Mouse (Mus musculus): Measurements from ENCODE around the gene Zbtb40. TPM values are rescaled to one million over a fixed set of nuclear protein-coding genes. Genes with fewer than 3 reads are reported as not detected.

Zbtb40 gene
- polyA plus RNA-seq, 1 experiment from 2014 or later, result 3.1 TPM

- H3K27me3 ChIP-seq (ENCODE audit: control insufficient read depth, insufficient read depth, low read length), result peaks cover 69% of the 10 kb centered on the region
- H3K4me1 ChIP-seq (ENCODE audit: control insufficient read depth, insufficient read depth, low read length), result no peaks in the 10 kb centered on the region
- H3K27ac ChIP-seq (ENCODE audit: low read length), result no peak overlapping the region
- no peak overlapping the region for H3K9ac ChIP-seq (ENCODE audit: low read length)
- H3K9me3 ChIP-seq (replicated peaks; ENCODE audit: control insufficient read depth, low read length), result no peaks in the 10 kb centered on the region
- WGBS, result 7% methylated on average over 6 of the region's 6 CpGs
- H3K4me3 ChIP-seq (ENCODE audit: low read length), result no peak overlapping the region
- ATAC-seq (replicated peaks; ENCODE audit: extremely low read depth, insufficient read depth, low FRiP score), result no peak
- no peaks in the 10 kb centered on the region for H3K36me3 ChIP-seq (ENCODE audit: control insufficient read depth, insufficient read depth)
- H3K4me2 ChIP-seq (ENCODE audit: low read depth, low read length), result no peak overlapping the region
Observed at GRCm38 (mm10) chr4:136970939-136971338, 77.7 kb downstream of the Zbtb40 start.

- Histone ChIP-seq H3K4me3 (ENCODE audit: low read length) (no peak overlapping the region), H3K4me2 (ENCODE audit: low read depth, low read length) (no peak overlapping the region), H3K36me3 (ENCODE audit: control insufficient read depth, insufficient read depth) (no peaks in the 10 kb centered on the region), H3K27ac (ENCODE audit: low read length) (no peak overlapping the region), H3K9me3 (replicated peaks; ENCODE audit: control insufficient read depth, low read length) (no peaks in the 10 kb centered on the region), H3K27me3 (ENCODE audit: control insufficient read depth, insufficient read depth, low read length) (peaks cover 81% of the 10 kb centered on the region), H3K9ac (ENCODE audit: low read length) (no peak overlapping the region), H3K4me1 (ENCODE audit: control insufficient read depth, insufficient read depth, low read length) (peaks cover under 1% of the 10 kb centered on the region; the same call in 1 of the 2 replicates)
- ATAC-seq (replicated peaks; ENCODE audit: extremely low read depth, insufficient read depth, low FRiP score), result no peak
- WGBS, result 26% methylated on average over 14 of the region's 16 CpGs
Observed at GRCm38 (mm10) chr4:136969503-136970276, 78.9 kb downstream of the Zbtb40 start.

DNA sequence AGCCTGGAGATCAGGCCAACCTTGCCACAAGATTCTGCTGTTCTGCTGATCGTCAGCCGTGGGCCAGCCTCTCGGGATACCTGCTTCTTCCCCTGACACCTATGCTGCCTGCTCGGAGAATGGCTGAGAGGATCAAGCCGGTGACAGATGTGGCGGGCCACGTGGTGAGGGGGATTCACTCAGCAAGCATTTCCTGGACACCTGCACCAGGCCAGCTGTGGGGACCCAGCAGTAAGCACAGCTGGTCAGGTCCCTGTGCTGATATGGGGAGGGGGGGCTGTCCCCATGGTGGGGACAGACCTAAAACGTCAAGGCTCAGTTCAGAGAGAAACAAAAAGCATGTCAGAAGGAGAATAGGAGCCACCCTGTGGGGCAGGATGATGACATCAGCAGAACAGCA is 79.5 kb downstream of the Zbtb40 start:
- 44% methylated on average over 8 of the region's 8 CpGs for WGBS
- Histone ChIP-seq H3K4me1 (ENCODE audit: control insufficient read depth, insufficient read depth, low read length) (peaks cover 2% of the 10 kb centered on the region; the same call in 1 of the 2 replicates), H3K27ac (ENCODE audit: low read length) (no peak overlapping the region), H3K4me3 (ENCODE audit: low read length) (no peak overlapping the region), H3K4me2 (ENCODE audit: low read depth, low read length) (no peak overlapping the region), H3K9ac (ENCODE audit: low read length) (no peak overlapping the region), H3K9me3 (replicated peaks; ENCODE audit: control insufficient read depth, low read length) (no peaks in the 10 kb centered on the region), H3K27me3 (ENCODE audit: control insufficient read depth, insufficient read depth, low read length) (peaks cover 85% of the 10 kb centered on the region), H3K36me3 (ENCODE audit: control insufficient read depth, insufficient read depth) (no peaks in the 10 kb centered on the region)
- ATAC-seq (replicated peaks; ENCODE audit: extremely low read depth, insufficient read depth, low FRiP score), result no peak

DNA sequence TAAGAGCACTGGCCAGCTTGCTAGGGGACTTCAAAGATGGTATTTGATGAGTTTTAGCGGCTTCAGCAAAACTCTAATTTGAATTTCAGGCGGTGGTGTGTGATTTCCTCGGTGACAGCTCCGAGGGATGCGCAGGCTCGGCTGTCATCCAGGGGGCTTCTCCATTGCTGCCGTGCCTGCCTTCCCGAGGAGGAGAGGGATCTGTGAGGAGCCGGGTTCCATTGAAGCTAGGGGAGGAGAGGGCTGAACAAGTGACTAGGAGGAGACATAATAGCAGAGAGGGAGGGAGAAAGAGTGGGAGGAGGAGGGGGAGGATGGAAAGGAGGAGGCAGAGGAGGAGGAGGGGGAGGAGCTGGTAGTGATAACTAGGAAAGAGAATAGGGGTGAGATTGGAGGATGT is 81.1 kb downstream of the Zbtb40 start:
- WGBS, result 23% methylated on average over 9 of the region's 9 CpGs
- no peak overlapping the region for H3K4me3 ChIP-seq (ENCODE audit: low read length)
- H3K27me3 ChIP-seq (ENCODE audit: control insufficient read depth, insufficient read depth, low read length), result peaks cover 90% of the 10 kb centered on the region
- ATAC-seq (replicated peaks; ENCODE audit: extremely low read depth, insufficient read depth, low FRiP score), result no peak
- H3K27ac ChIP-seq (ENCODE audit: low read length), result no peak overlapping the region
- no peaks in the 10 kb centered on the region for H3K9me3 ChIP-seq (replicated peaks; ENCODE audit: control insufficient read depth, low read length)
- no peak overlapping the region for H3K4me2 ChIP-seq (ENCODE audit: low read depth, low read length)
- peaks cover 2% of the 10 kb centered on the region; the same call in 1 of the 2 replicates for H3K4me1 ChIP-seq (ENCODE audit: control insufficient read depth, insufficient read depth, low read length)
- no peak overlapping the region for H3K9ac ChIP-seq (ENCODE audit: low read length)
- no peaks in the 10 kb centered on the region for H3K36me3 ChIP-seq (ENCODE audit: control insufficient read depth, insufficient read depth)

DNA sequence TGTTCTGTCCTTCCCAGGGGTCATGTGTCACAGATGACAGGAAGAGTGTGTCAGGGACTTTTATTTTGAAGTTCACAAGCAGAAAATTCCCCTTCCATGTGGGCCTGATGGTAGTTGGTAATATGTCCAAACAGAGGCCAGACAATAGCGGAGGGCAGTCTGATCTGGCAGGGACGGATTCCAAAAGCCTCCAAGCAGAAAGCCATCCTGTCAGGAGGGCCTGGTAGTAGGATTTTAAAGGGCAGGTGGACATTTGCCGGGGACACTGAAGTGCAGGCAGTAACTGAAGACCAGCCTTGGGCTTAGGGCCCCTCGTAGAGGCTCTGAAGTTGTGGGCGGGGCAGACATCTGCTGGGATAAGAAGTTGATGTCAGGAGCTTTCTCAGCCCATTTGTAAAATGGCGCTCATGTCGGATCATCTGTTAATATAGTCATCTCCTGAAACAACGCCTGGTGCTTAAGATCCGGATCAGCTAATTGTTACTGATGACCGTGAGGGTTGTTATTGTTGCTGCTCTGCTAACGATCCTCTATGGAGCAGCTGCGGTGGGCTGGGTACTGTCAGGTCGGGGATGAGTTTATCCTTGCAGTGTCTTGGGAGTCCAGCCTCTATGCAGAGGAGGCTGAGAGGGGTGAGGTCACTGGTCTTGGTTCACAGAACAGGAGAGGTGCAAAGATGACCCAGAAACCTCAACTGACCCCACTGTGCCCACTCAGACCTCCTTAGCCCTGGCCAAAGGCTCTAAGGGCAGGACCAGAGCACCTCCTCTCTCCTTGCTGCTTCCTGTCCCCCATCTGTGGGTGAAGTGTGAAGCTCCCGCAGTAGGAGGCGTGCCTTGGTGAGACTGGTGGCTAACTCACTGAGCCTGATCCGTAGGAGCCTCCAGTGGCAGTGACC is 81.9 kb downstream of the Zbtb40 start:
- WGBS, result 37% methylated on average over 16 of the region's 16 CpGs
- Histone ChIP-seq H3K36me3 (ENCODE audit: control insufficient read depth, insufficient read depth) (no peaks in the 10 kb centered on the region), H3K9me3 (replicated peaks; ENCODE audit: control insufficient read depth, low read length) (no peaks in the 10 kb centered on the region), H3K4me2 (ENCODE audit: low read depth, low read length) (no peak overlapping the region), H3K9ac (ENCODE audit: low read length) (no peak overlapping the region), H3K4me1 (ENCODE audit: control insufficient read depth, insufficient read depth, low read length) (peaks cover 2% of the 10 kb centered on the region; the same call in 1 of the 2 replicates), H3K27ac (ENCODE audit: low read length) (no peak overlapping the region), H3K27me3 (ENCODE audit: control insufficient read depth, insufficient read depth, low read length) (peaks cover 92% of the 10 kb centered on the region), H3K4me3 (ENCODE audit: low read length) (no peak overlapping the region)
- no peak for ATAC-seq (replicated peaks; ENCODE audit: extremely low read depth, insufficient read depth, low FRiP score)

DNA sequence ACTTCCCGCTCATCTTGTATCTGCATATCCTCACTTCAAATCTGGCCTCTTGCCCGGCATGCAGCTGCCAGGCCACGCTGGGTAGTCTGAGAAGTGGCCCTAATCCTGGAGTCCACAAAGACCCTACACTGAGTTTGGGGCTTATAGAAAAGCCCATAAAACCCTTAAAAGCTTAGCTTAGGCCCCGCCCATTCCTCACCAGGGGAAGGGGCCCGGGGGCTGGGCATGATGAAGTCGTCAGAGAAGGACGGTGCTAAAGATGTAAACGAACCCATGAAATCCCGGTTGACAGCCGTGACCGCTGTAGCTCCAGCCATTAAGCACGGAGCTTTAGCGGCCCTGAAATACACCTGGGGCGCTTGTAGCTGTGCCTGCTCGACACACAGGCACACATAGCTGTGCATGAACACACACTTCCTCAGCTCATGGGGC is 83.6 kb downstream of the Zbtb40 start:
- peaks cover 83% of the 10 kb centered on the region for H3K27me3 ChIP-seq (ENCODE audit: control insufficient read depth, insufficient read depth, low read length)
- ATAC-seq (replicated peaks; ENCODE audit: extremely low read depth, insufficient read depth, low FRiP score), result no peak

GRCm38 (mm10) chr4:136962447-136962846 is 86.2 kb downstream of the Zbtb40 start:
- WGBS, result 60% methylated on average over 4 of the region's 4 CpGs
- H3K27me3 ChIP-seq (ENCODE audit: control insufficient read depth, insufficient read depth, low read length), result peaks cover 79% of the 10 kb centered on the region
- no peak overlapping the region for H3K9ac ChIP-seq (ENCODE audit: low read length)
- ATAC-seq (replicated peaks; ENCODE audit: extremely low read depth, insufficient read depth, low FRiP score), result no peak
- H3K9me3 ChIP-seq (replicated peaks; ENCODE audit: control insufficient read depth, low read length), result no peaks in the 10 kb centered on the region
- H3K4me3 ChIP-seq (ENCODE audit: low read length), result no peak overlapping the region
- peaks cover 2% of the 10 kb centered on the region; the same call in 1 of the 2 replicates for H3K4me1 ChIP-seq (ENCODE audit: control insufficient read depth, insufficient read depth, low read length)
- no peak overlapping the region for H3K4me2 ChIP-seq (ENCODE audit: low read depth, low read length)
- H3K27ac ChIP-seq (ENCODE audit: low read length), result no peak overlapping the region
- no peaks in the 10 kb centered on the region for H3K36me3 ChIP-seq (ENCODE audit: control insufficient read depth, insufficient read depth)

More for the DNA sequence above, 83.6 kb downstream of the Zbtb40 start:
- H3K27ac ChIP-seq (ENCODE audit: low read length), result no peak overlapping the region
- H3K9me3 ChIP-seq (replicated peaks; ENCODE audit: control insufficient read depth, low read length), result no peaks in the 10 kb centered on the region
- WGBS, result 26% methylated on average over 15 of the region's 15 CpGs
- no peaks in the 10 kb centered on the region for H3K36me3 ChIP-seq (ENCODE audit: control insufficient read depth, insufficient read depth)
- no peak overlapping the region for H3K4me2 ChIP-seq (ENCODE audit: low read depth, low read length)
- H3K4me1 ChIP-seq (ENCODE audit: control insufficient read depth, insufficient read depth, low read length), result peaks cover 2% of the 10 kb centered on the region; the same call in 1 of the 2 replicates
- no peak overlapping the region for H3K9ac ChIP-seq (ENCODE audit: low read length)
- H3K4me3 ChIP-seq (ENCODE audit: low read length), result no peak overlapping the region

DNA sequence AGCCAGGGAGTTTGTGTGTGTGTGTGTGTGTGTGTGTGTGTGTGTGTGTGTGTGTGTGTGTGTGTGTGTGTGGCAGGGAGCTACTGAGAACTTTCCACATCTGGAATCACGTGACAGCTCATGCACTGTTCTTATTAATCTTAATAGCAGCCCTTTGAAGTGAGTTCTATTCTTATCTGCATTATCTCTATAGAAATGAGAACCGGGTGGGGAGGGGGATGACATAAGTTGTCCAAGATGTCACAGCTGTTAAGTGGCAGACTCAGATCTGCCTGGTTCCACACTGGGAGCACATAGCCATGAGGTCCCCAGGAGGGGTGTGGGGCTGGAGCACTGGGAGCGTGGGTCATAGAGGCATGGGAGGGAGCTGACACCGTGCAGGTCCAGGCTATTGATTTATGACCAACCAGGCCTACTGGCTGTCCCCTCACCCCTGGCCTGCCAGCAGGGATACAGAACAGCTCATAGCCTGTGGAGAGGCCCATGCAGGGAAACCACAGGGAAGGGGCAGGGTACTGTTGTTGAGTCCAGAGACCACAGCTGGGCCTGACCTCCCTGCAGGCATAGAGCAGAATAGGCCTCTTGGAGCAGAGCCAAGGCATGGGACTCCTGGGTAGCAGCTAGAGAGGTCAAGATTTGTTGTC is 86.8 kb downstream of the Zbtb40 start:
- no peak overlapping the region for H3K4me2 ChIP-seq (ENCODE audit: low read depth, low read length)
- H3K9me3 ChIP-seq (replicated peaks; ENCODE audit: control insufficient read depth, low read length), result no peaks in the 10 kb centered on the region
- WGBS, result 44% methylated on average over 4 of the region's 4 CpGs
- no peaks in the 10 kb centered on the region for H3K36me3 ChIP-seq (ENCODE audit: control insufficient read depth, insufficient read depth)
- no peak overlapping the region for H3K4me3 ChIP-seq (ENCODE audit: low read length)
- H3K27me3 ChIP-seq (ENCODE audit: control insufficient read depth, insufficient read depth, low read length), result peaks cover 79% of the 10 kb centered on the region
- ATAC-seq (replicated peaks; ENCODE audit: extremely low read depth, insufficient read depth, low FRiP score), result no peak
- peaks cover 4% of the 10 kb centered on the region for H3K4me1 ChIP-seq (ENCODE audit: control insufficient read depth, insufficient read depth, low read length)
- no peak overlapping the region for H3K27ac ChIP-seq (ENCODE audit: low read length)
- H3K9ac ChIP-seq (ENCODE audit: low read length), result no peak overlapping the region
